Mouse (Mus musculus) lung, postnatal 10 days (tissue): ENCODE results near the gene Slc12a8.

Experiments used
- DNase-seq: peaks from one replicate; pipeline ENCODE4 v3.0.0; 2021

The Slc12a8 gene

DNA sequence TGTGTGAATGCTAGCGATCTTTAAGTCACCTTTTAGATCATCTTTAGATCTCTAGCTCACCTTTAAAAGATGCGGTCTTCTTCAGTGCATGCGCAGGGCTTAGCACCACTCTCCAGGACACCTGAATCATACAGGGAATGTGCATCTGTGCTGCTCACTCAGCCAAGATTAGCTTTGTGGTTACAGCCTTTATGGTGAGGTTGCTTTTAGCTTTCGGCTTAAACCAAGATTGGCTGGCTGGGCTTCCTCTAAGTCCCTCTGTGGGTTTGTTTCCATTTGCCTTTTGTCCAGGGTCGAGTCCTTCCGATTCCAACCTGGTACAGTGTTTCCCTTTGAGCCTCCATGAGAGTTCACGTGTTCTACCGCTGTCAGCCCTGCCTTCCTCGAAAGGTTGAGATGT lies 187.2 kb downstream of the Slc12a8 start:
- no peak for DNase-seq

DNA sequence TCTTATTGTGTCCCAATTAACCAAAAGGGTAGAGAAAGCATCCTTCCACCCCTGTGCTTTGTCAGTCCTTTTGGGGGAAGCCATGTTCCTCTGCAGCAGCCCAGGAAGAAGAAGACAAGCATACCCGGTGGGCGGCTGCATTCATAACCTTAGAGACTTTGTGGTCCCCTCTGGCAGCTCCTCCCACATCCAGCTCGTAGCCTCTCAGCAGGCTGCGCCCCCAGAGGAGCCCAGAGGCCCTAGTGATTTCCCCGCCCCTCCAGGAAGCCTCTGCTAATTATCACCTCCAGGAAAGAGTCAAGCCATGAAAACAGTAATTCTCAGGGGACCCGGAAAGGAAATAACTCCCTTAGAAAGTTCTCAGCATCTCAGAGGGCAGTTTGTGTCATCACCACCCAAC lies 188.1 kb downstream of the Slc12a8 start:
- DNase-seq: peak; percentile 37

DNA sequence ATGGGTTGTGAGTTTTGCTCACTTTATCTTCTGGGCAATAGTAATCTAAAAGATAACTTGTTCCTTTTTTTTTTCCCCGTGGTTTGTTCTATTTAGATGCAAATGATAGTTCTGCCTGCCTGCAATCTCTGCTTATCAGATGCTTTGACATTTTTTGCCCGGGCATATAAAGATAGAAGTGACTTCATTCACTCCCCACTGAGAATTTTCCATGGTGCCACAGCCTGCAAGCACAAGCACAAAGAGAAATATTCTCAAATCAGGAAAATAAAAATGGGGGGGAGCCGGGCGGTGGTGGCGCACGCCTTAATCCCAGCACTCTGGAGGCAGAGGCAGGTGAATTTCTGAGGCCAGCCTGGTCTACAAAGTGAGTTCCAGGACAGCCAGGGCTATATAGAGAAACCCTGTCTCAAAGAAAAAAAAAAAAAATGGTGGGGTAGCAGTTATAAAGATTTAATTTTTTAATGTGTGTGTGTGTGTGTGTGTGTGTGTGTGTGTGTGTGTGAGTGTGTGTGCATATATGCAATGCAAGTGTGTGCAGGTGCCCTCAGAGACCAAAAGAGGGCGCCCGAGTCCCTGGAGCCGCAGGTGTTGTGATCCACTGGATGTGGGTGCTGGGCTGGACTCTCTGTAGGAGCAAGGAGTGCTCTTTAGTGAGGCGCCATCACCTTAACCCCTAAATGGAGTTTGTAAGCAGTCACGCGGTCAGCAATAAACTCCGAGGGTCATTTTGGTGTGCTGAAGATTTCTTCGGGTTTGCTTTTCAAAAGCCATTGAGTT lies 189.2 kb downstream of the Slc12a8 start:
- no peak for DNase-seq

DNA sequence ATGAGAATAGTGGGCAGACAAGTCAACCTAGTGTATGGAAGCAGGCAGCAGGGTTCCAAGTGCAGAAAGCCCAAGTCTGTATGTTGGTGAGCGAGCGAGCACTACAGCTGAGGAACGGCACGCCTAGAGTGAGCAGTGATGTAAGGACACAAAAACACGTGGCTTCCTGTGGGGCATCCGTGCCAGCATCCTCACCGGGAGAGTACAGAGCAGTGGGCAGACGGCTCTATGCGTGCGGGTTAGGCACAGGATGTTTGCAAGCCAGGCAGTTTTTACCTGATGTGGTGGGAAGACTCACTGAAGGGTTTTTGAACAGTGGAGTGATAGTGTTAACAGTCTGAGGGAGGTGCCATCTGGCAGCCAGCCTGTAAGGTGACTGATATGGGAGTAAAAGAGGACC lies 190.9 kb downstream of the Slc12a8 start:
- peak; percentile 46 for DNase-seq

DNA sequence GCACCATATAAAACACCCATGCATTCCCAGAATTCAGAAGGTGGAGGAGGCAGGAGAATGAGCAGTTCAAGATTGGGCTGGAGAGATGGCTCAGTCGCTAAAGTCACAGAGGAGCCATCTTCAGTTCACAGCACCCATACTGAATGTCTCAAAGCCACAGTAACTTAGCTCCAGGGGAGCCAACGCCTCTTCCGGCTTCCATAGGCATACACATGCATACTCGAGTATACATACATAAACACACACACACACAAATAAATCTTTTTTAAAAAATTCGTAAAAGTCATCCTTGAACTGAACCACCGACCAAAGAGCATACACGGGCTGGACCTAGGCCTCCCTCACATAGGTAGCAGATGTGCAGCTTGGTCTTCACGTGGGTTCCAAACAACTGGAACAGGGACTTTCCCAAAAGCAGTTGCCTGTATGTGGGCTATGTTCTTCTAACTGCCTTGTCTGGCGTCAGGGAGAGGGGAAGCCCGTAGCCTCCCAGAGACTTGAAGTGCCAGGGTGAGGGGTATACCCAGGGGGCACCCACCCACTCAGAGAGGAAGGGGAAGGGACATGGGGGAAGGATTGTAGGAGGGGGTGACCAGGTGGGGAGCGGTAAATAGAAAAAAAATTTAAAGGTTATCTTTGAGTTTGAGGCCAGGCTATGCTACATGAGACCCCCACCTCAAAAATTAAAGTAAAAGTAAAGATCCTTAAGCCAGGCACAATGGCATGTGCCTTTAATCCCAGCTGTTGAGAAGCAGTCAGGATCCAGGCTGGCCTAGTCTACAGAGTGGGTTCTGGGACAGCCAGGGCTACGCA lies 191.7 kb downstream of the Slc12a8 start:
- no peak for DNase-seq
